Mouse (Mus musculus) heart, adult 2 months (tissue): ENCODE data around the gene Gm20388. TPM values are rescaled to one million over a fixed set of nuclear protein-coding genes. Genes with fewer than 3 reads are reported as not detected.

ENCODE experiments used
- DNase-seq, 2 experiments: peaks; one replicate each; pipeline ENCODE4 v3.0.0; 2021
- H3K27ac ChIP-seq: fragments of 200-600 bp; 2 replicates; pipeline ENCODE4 v1.8.1; 2022
- H3K27me3 ChIP-seq: fragments of 200-500 bp; 2 replicates; pipeline ENCODE4 v1.6.1; 2012; ENCODE audit warnings: mild to moderate bottlenecking, low read length, inconsistent platforms, mixed read lengths; ENCODE audit not compliant: control insufficient read depth, insufficient read depth
- H3K36me3 ChIP-seq: fragments of 200-500 bp; 2 replicates; pipeline ENCODE4 v1.6.1; 2012; ENCODE audit warnings: low read length, inconsistent platforms; ENCODE audit not compliant: control insufficient read depth, insufficient read depth
- H3K4me1 ChIP-seq: fragments of 200-500 bp; 2 replicates; pipeline ENCODE4 v1.6.1; 2011; ENCODE audit warnings: low read length; ENCODE audit not compliant: control insufficient read depth, insufficient read depth
- H3K4me3 ChIP-seq: fragments of 200-600 bp; 2 replicates; pipeline ENCODE4 v1.8.1; 2022
- H3K79me2 ChIP-seq: fragments of 200-500 bp; replicated peaks from 2 replicates; pipeline ENCODE4 v1.6.1; 2012; ENCODE audit warnings: mild to moderate bottlenecking, inconsistent platforms, low read length, moderate library complexity, mixed read lengths; ENCODE audit not compliant: control insufficient read depth, insufficient read depth
- H3K9ac ChIP-seq: fragments of 200-500 bp; 2 replicates; pipeline ENCODE4 v1.6.1; 2012; ENCODE audit warnings: low read depth, mild to moderate bottlenecking, control low read depth, inconsistent platforms, low read length, mixed read lengths
- CTCF ChIP-seq: fragments of 200-600 bp; IDR thresholded peaks from 2 replicates; pipeline ENCODE4 v1.8.1; 2022; ENCODE audit warnings: antibody characterized with exemption, mild to moderate bottlenecking, moderate library complexity
- EP300 ChIP-seq: fragments of 200-500 bp; IDR thresholded peaks from 2 replicates; pipeline ENCODE4 v1.6.1; 2011; ENCODE audit warnings: low read depth, low read length, control low read depth; ENCODE audit not compliant: insufficient read depth
- POLR2A ChIP-seq: fragments of 200-500 bp; IDR thresholded peaks from 2 replicates; pipeline ENCODE4 v1.6.1; 2011; ENCODE audit warnings: mild to moderate bottlenecking, low read depth, low read length, control low read depth; ENCODE audit not compliant: insufficient read depth
- WGBS: fragments of 180-500 bp; shearing (Covaris S2); methylation state at CpG from one replicate; pipeline ENCODE4 v1.1.7; 2018; 5-methylcytosine and 5-hydroxymethylcytosine counted together
- intact Hi-C: fragments of 180-260 bp; cut with DNase I; formaldehyde crosslinking; loops from one replicate; pipeline ENCODE4 v1.15.1; 2025
- polyA plus RNA-seq: library from polyadenylated mRNA; depleted of rRNA; stranded (reverse); fragments of >200 nt; gene quantifications from 2 replicates; pipeline ENCODE4 v1.2.3, GENCODE M21; 2012
- total RNA-seq, 2 experiments: library from RNA; stranded (reverse); gene quantifications; 2 replicates each; pipeline ENCODE4 v1.2.3; 2021

Gene Gm20388
- total and polyA plus RNA-seq, 3 experiments = 1.8 to 32.3 TPM; not detected in 1

GRCm38 (mm10) chr8:122350309-122351089 is 2439.9 kb downstream of the Gm20388 start:
- no peaks in the 10 kb centered on the region for H3K79me2 ChIP-seq
- H3K4me1 ChIP-seq = peaks cover 3% of the 10 kb centered on the region; the same call in 1 of the 2 replicates
- WGBS = 66% methylated on average over 11 of the region's 11 CpGs
- H3K27me3 ChIP-seq = no peaks in the 10 kb centered on the region
- TF ChIP-seq CTCF (no peak), POLR2A (no peak), EP300 (no peak)
- no peak overlapping the region for H3K9ac ChIP-seq
- H3K4me3 ChIP-seq = no peak overlapping the region
- DNase-seq = no peak
- no peaks in the 10 kb centered on the region for H3K36me3 ChIP-seq
- intact Hi-C loops = no loop called here
- H3K27ac ChIP-seq = no peak overlapping the region

GRCm38 (mm10) chr8:122354157-122354556 is 2443.5 kb downstream of the Gm20388 start:
- 55% methylated on average over 8 of the region's 8 CpGs for whole genome bisulfite sequencing
- intact Hi-C loops = no loop called here
- no peak for DNase-seq
- Histone ChIP-seq H3K9ac (no peak overlapping the region), H3K27ac (no peak overlapping the region), H3K79me2 (no peaks in the 10 kb centered on the region), H3K4me1 (no peaks in the 10 kb centered on the region), H3K36me3 (no peaks in the 10 kb centered on the region), H3K4me3 (no peak overlapping the region), H3K27me3 (no peaks in the 10 kb centered on the region)
- TF ChIP-seq EP300 (no peak), POLR2A (no peak), CTCF (no peak)

GRCm38 (mm10) chr8:122355642-122356606 is 2445.3 kb downstream of the Gm20388 start:
- 75% methylated on average over 9 of the region's 9 CpGs for WGBS
- no peaks in the 10 kb centered on the region for H3K4me1 ChIP-seq
- H3K27me3 ChIP-seq = no peaks in the 10 kb centered on the region
- H3K9ac ChIP-seq = no peak overlapping the region
- TF ChIP-seq EP300 (no peak), POLR2A (no peak), CTCF (no peak)
- H3K36me3 ChIP-seq = no peaks in the 10 kb centered on the region
- no peak overlapping the region for H3K4me3 ChIP-seq
- no peak for DNase-seq
- H3K27ac ChIP-seq = no peak overlapping the region
- no peaks in the 10 kb centered on the region for H3K79me2 ChIP-seq
- intact Hi-C loops = no loop called here

- H3K9ac ChIP-seq = no peak overlapping the region
Measured at GRCm38 (mm10) chr8:122357202-122357601, 2446.6 kb downstream of the Gm20388 start.

GRCm38 (mm10) chr8:122357641-122358040 is 2447.0 kb downstream of the Gm20388 start:
- H3K4me3 ChIP-seq = no peak overlapping the region
- H3K27ac ChIP-seq = no peak overlapping the region
- TF ChIP-seq POLR2A (no peak), CTCF (no peak), EP300 (no peak)
- WGBS = 49% methylated on average over 5 of the region's 5 CpGs
- no peaks in the 10 kb centered on the region for H3K27me3 ChIP-seq
- H3K79me2 ChIP-seq = no peaks in the 10 kb centered on the region
- H3K9ac ChIP-seq = no peak overlapping the region
- no peaks in the 10 kb centered on the region for H3K4me1 ChIP-seq
- intact Hi-C loops = no loop called here
- no peak for DNase-seq
- H3K36me3 ChIP-seq = no peaks in the 10 kb centered on the region

More at GRCm38 (mm10) chr8:122357202-122357601, 2446.6 kb downstream of the Gm20388 start:
- TF ChIP-seq POLR2A (no peak), CTCF (no peak), EP300 (no peak)
- Histone ChIP-seq H3K27me3 (no peaks in the 10 kb centered on the region), H3K27ac (no peak overlapping the region), H3K79me2 (no peaks in the 10 kb centered on the region), H3K4me1 (no peaks in the 10 kb centered on the region), H3K36me3 (no peaks in the 10 kb centered on the region), H3K4me3 (no peak overlapping the region)
- no peak for DNase-seq
- WGBS = 74% methylated on average over 11 of the region's 11 CpGs
- intact Hi-C loops = no loop called here
